Mouse (Mus musculus) neural tube, embryonic 12.5 days (tissue): ENCODE results near the gene Gm5475. TPM values are rescaled to one million over a fixed set of nuclear protein-coding genes. Genes with fewer than 3 reads are reported as not detected.

Experiments
- ATAC-seq: fragments of 200-750 bp; cut with Nextera tagmentation; 2 replicates; pipeline ENCODE4 v1.8.0; 2017; ENCODE audit warnings: low read depth, mild to moderate bottlenecking, moderate TSS enrichment, moderate library complexity; ENCODE audit not compliant: low FRiP score
- H3K27ac ChIP-seq: fragments of 300-500 bp; sonication (generic); 2 replicates; pipeline ENCODE4 v1.5.1; 2016
- H3K27me3 ChIP-seq: fragments of 300-500 bp; sonication (generic); replicated peaks from 2 replicates; pipeline ENCODE4 v1.6.1; 2016; ENCODE audit warnings: mild to moderate bottlenecking
- H3K36me3 ChIP-seq: fragments of 300-500 bp; sonication (generic); 2 replicates; pipeline ENCODE4 v1.6.1; 2016; ENCODE audit warnings: mild to moderate bottlenecking
- H3K4me1 ChIP-seq: fragments of 300-500 bp; sonication (generic); 2 replicates; pipeline ENCODE4 v1.6.1; 2016
- H3K4me2 ChIP-seq: fragments of 300-500 bp; sonication (generic); replicated peaks from 2 replicates; pipeline ENCODE4 v1.6.1; 2016; ENCODE audit warnings: mild to moderate bottlenecking
- H3K4me3 ChIP-seq: fragments of 300-500 bp; sonication (generic); 2 replicates; pipeline ENCODE4 v1.5.1; 2016
- H3K9ac ChIP-seq: fragments of 300-500 bp; sonication (generic); 2 replicates; pipeline ENCODE4 v1.6.1; 2016; ENCODE audit warnings: mild to moderate bottlenecking
- H3K9me3 ChIP-seq: fragments of 300-500 bp; sonication (generic); 2 replicates; pipeline ENCODE4 v1.6.1; 2016; ENCODE audit warnings: mild to moderate bottlenecking
- WGBS: fragments of 180-500 bp; shearing (Covaris S2); methylation state at CpG from one replicate; pipeline ENCODE4 v1.1.7; 2016; 5-methylcytosine and 5-hydroxymethylcytosine counted together
- polyA plus RNA-seq: library from polyadenylated mRNA; unstranded; fragments of >200 nt; fragmentation: Nextera tagmentation; extraction: Ambion mirVana; gene quantifications from 2 replicates; pipeline ENCODE4 v1.2.1, GENCODE M21; 2016

Gene Gm5475
- polyA plus RNA-seq, 1 experiment from 2014 or later = 0.18 TPM

GRCm38 (mm10) chr15:100395561-100395960 is 26.4 kb upstream of the Gm5475 start:
- H3K4me1 ChIP-seq = no peaks in the 10 kb centered on the region
- no peak overlapping the region for H3K4me3 ChIP-seq
- 98% methylated on average over 3 of the region's 3 CpGs for WGBS
- H3K9me3 ChIP-seq = no peaks in the 10 kb centered on the region
- no peaks in the 10 kb centered on the region for H3K27me3 ChIP-seq
- no peak overlapping the region for H3K4me2 ChIP-seq
- no peak overlapping the region for H3K27ac ChIP-seq
- peaks cover 72% of the 10 kb centered on the region for H3K36me3 ChIP-seq
- no peak for ATAC-seq
- no peak overlapping the region for H3K9ac ChIP-seq

GRCm38 (mm10) chr15:100400592-100401250 is 21.2 kb upstream of the Gm5475 start:
- H3K4me1 ChIP-seq = no peaks in the 10 kb centered on the region
- H3K4me3 ChIP-seq = no peak overlapping the region
- no peak overlapping the region for H3K4me2 ChIP-seq
- peaks cover 96% of the 10 kb centered on the region for H3K36me3 ChIP-seq
- H3K27ac ChIP-seq = no peak overlapping the region
- H3K9me3 ChIP-seq = no peaks in the 10 kb centered on the region
- no peak for ATAC-seq
- no peak overlapping the region for H3K9ac ChIP-seq
- H3K27me3 ChIP-seq = no peaks in the 10 kb centered on the region
- 93% methylated on average over 16 of the region's 16 CpGs for WGBS

GRCm38 (mm10) chr15:100401811-100402210 is 20.1 kb upstream of the Gm5475 start:
- Histone ChIP-seq H3K4me3 (no peak overlapping the region), H3K27me3 (no peaks in the 10 kb centered on the region), H3K36me3 (peaks cover 92% of the 10 kb centered on the region), H3K4me1 (no peaks in the 10 kb centered on the region), H3K9ac (no peak overlapping the region), H3K9me3 (no peaks in the 10 kb centered on the region), H3K27ac (no peak overlapping the region), H3K4me2 (no peak overlapping the region)
- 90% methylated on average over 4 of the region's 4 CpGs for WGBS
- no peak for ATAC-seq

- Histone ChIP-seq H3K9ac (no peak overlapping the region), H3K4me1 (no peaks in the 10 kb centered on the region), H3K4me2 (no peak overlapping the region), H3K36me3 (peaks cover 87% of the 10 kb centered on the region), H3K4me3 (no peak overlapping the region), H3K27ac (no peak overlapping the region), H3K9me3 (no peaks in the 10 kb centered on the region), H3K27me3 (no peaks in the 10 kb centered on the region)
- WGBS = 95% methylated on average over 14 of the region's 14 CpGs
- ATAC-seq = no peak
Measured at GRCm38 (mm10) chr15:100402347-100402746, 19.6 kb upstream of the Gm5475 start.

GRCm38 (mm10) chr15:100402798-100403197 is 19.1 kb upstream of the Gm5475 start:
- no peaks in the 10 kb centered on the region for H3K9me3 ChIP-seq
- H3K4me1 ChIP-seq = no peaks in the 10 kb centered on the region
- peaks cover 84% of the 10 kb centered on the region for H3K36me3 ChIP-seq
- no peaks in the 10 kb centered on the region for H3K27me3 ChIP-seq
- no peak for ATAC-seq
- H3K4me3 ChIP-seq = no peak overlapping the region
- 88% methylated on average over 4 of the region's 4 CpGs for WGBS
- no peak overlapping the region for H3K27ac ChIP-seq
- no peak overlapping the region for H3K9ac ChIP-seq
- H3K4me2 ChIP-seq = no peak overlapping the region

GRCm38 (mm10) chr15:100403318-100404000 is 18.5 kb upstream of the Gm5475 start:
- Histone ChIP-seq H3K27ac (no peak overlapping the region), H3K4me2 (no peak overlapping the region), H3K36me3 (peaks cover 84% of the 10 kb centered on the region), H3K4me1 (no peaks in the 10 kb centered on the region), H3K9ac (no peak overlapping the region), H3K27me3 (no peaks in the 10 kb centered on the region), H3K9me3 (no peaks in the 10 kb centered on the region), H3K4me3 (no peak overlapping the region)
- WGBS = 95% methylated on average over 16 of the region's 16 CpGs
- ATAC-seq = no peak

GRCm38 (mm10) chr15:100406088-100406487 is 15.9 kb upstream of the Gm5475 start:
- no peak overlapping the region for H3K4me3 ChIP-seq
- 89% methylated on average over 5 of the region's 5 CpGs for WGBS
- no peaks in the 10 kb centered on the region for H3K9me3 ChIP-seq
- no peak overlapping the region for H3K27ac ChIP-seq
- no peak for ATAC-seq
- no peaks in the 10 kb centered on the region for H3K4me1 ChIP-seq
- no peaks in the 10 kb centered on the region for H3K27me3 ChIP-seq
- H3K9ac ChIP-seq = no peak overlapping the region
- H3K36me3 ChIP-seq = peaks cover 81% of the 10 kb centered on the region
- no peak overlapping the region for H3K4me2 ChIP-seq

GRCm38 (mm10) chr15:100410918-100411672 is 10.9 kb upstream of the Gm5475 start:
- no peak overlapping the region for H3K27ac ChIP-seq
- no peak overlapping the region for H3K4me2 ChIP-seq
- no peaks in the 10 kb centered on the region for H3K27me3 ChIP-seq
- H3K36me3 ChIP-seq = peaks cover 41% of the 10 kb centered on the region
- no peaks in the 10 kb centered on the region for H3K9me3 ChIP-seq
- no peak overlapping the region for H3K9ac ChIP-seq
- H3K4me3 ChIP-seq = no peak overlapping the region
- WGBS = 54% methylated on average over 14 of the region's 14 CpGs
- H3K4me1 ChIP-seq = no peaks in the 10 kb centered on the region
- ATAC-seq = no peak

GRCm38 (mm10) chr15:100411731-100412130 is 10.2 kb upstream of the Gm5475 start:
- Histone ChIP-seq H3K9me3 (no peaks in the 10 kb centered on the region), H3K36me3 (peaks cover 38% of the 10 kb centered on the region), H3K27ac (no peak overlapping the region), H3K9ac (no peak overlapping the region), H3K4me2 (no peak overlapping the region), H3K27me3 (no peaks in the 10 kb centered on the region), H3K4me1 (no peaks in the 10 kb centered on the region), H3K4me3 (no peak overlapping the region)
- no peak for ATAC-seq
- WGBS = 91% methylated on average over 5 of the region's 5 CpGs

- no peak for ATAC-seq
- WGBS = 80% methylated on average over 4 of the region's 5 CpGs
- H3K9me3 ChIP-seq = no peaks in the 10 kb centered on the region
Measured at GRCm38 (mm10) chr15:100413306-100413705, 8.6 kb upstream of the Gm5475 start.

GRCm38 (mm10) chr15:100414011-100414410 is 7.9 kb upstream of the Gm5475 start:
- Histone ChIP-seq H3K4me3 (no peak overlapping the region), H3K36me3 (peaks cover 25% of the 10 kb centered on the region), H3K27ac (no peak overlapping the region), H3K9ac (no peak overlapping the region), H3K4me2 (no peak overlapping the region), H3K4me1 (0 out of 2 replicates have a peak, but pooled peaks cover 3% of the 10 kb centered on the region), H3K27me3 (no peaks in the 10 kb centered on the region), H3K9me3 (no peaks in the 10 kb centered on the region)
- ATAC-seq = no peak
- 76% methylated on average over 4 of the region's 4 CpGs for WGBS

More at GRCm38 (mm10) chr15:100413306-100413705, 8.6 kb upstream of the Gm5475 start:
- Histone ChIP-seq H3K36me3 (peaks cover 31% of the 10 kb centered on the region), H3K27ac (no peak overlapping the region), H3K27me3 (no peaks in the 10 kb centered on the region), H3K4me2 (no peak overlapping the region), H3K4me3 (no peak overlapping the region), H3K9ac (no peak overlapping the region), H3K4me1 (0 out of 2 replicates have a peak, but pooled peaks cover 3% of the 10 kb centered on the region)

- Histone ChIP-seq H3K27ac (no peak overlapping the region), H3K4me3 (no peak overlapping the region), H3K4me2 (no peak overlapping the region), H3K4me1 (0 out of 2 replicates have a peak, but pooled peaks cover 3% of the 10 kb centered on the region), H3K27me3 (no peaks in the 10 kb centered on the region), H3K9ac (no peak overlapping the region), H3K9me3 (no peaks in the 10 kb centered on the region), H3K36me3 (peaks cover 18% of the 10 kb centered on the region)
- WGBS = 95% methylated on average over 13 of the region's 13 CpGs
- no peak for ATAC-seq
Measured at GRCm38 (mm10) chr15:100414942-100415341, 7.0 kb upstream of the Gm5475 start.
